Mouse (Mus musculus): Measurements from ENCODE around the gene Chd2. TPM values are rescaled to one million over a fixed set of nuclear protein-coding genes. Genes with fewer than 3 reads are reported as not detected.
"Not testable (repeated sequence)": the region's sequence is repeated elsewhere in the genome, so short reads cannot be mapped to it uniquely, and the experiment has no call there.

Chd2 gene
- polyA plus RNA-seq, 1 experiment, result 28.0 TPM

DNA sequence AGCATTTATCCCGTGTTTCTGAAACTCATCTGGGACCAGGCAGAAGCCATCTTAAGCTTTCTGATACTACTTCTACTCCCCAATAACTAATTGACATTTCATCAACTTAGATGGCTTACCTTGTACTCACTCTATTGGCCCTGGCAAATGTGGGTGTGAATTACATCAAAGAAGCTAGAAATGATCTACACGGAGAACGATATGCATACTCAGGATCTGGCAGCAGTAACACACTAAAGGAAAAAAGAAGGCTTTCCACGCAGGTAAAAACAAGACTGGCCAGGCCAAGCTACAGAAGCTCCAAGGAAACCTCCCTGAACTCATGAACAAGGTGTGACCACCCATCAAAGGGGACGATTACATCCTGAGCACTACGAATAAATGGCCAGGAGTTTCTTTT, 12.4 kb downstream of the Chd2 start:
- Histone ChIP-seq H3K4me3 (ENCODE audit: low read depth, low read length) (no peak overlapping the region), H3K27me3 (ENCODE audit: control insufficient read depth, insufficient read depth, low read length) (no peaks in the 10 kb centered on the region), H3K4me1 (ENCODE audit: control insufficient read depth, insufficient read depth, insufficient read length, low read length) (peaks cover 12% of the 10 kb centered on the region; the same call in 1 of the 2 replicates), H3K27ac (ENCODE audit: insufficient read depth, low read depth, low read length) (no peak overlapping the region), H3K36me3 (ENCODE audit: control insufficient read depth, insufficient read depth, low read length) (peaks cover 14% of the 10 kb centered on the region; the same call in 1 of the 2 replicates)
- WGBS, result 87% methylated on average over 6 of the region's 6 CpGs
- TF ChIP-seq POLR2A (IDR thresholded peaks at IDR 0.05; ENCODE audit: low read depth, low read length) (no peak), CTCF (IDR thresholded peaks at IDR 0.05; ENCODE audit: extremely low read depth, insufficient read length, insufficient replicate concordance, low read depth, low read length) (no peak)

DNA sequence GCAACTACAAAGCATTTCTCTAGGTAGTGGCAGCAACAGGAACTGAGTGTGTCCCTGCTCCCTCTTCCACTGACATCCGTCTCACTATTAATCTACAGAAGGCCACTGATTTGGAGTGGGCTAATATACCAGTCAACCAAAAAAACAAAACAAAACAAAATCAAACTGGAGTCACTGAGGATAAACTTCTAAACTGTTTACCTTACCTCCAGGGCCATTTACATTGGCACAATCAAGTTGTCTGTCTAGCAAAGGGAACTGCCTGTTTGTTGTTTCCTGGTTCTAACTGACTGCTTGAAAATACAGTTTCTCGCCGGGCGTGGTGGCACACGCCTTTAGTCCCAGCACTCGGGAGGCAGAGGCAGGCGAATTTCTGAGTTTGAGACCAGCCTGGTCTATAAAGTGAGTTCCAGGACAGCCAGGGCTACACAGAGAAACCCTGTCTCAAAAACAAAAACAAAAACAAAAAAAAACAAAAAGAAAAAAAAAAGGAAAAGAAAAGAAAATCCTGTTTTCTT, 13.2 kb downstream of the Chd2 start:
- 46% methylated on average over 7 of the region's 7 CpGs for whole genome bisulfite sequencing
- H3K4me1 ChIP-seq (ENCODE audit: control insufficient read depth, insufficient read depth, insufficient read length, low read length), result not testable (repeated sequence)

DNA sequence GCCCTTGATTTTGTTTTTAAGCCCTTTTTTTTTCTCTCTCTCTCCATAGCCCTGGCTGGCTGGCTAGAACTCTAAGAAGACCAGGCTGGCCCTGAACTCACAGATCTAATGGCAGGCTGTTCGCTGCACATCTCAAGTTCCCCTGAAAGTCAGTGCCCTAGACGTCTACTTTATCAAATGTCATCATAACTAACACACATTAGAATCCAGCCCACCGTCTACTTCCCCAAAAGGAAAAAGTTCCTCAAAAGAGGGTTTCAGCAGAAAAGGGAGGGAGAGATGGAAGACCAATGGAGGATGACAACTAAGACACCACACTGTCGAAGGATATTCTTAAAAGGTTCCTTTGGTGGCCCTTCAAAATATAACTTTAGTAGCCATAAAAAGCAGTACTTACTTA, 14.4 kb downstream of the Chd2 start:
- 73% methylated on average over 4 of the region's 4 CpGs for WGBS
- TF ChIP-seq CTCF (IDR thresholded peaks at IDR 0.05; ENCODE audit: extremely low read depth, insufficient read length, insufficient replicate concordance, low read depth, low read length) (no peak), POLR2A (IDR thresholded peaks at IDR 0.05; ENCODE audit: low read depth, low read length) (no peak)
- peaks cover 3% of the 10 kb centered on the region; the same call in 1 of the 2 replicates for H3K4me1 ChIP-seq (ENCODE audit: control insufficient read depth, insufficient read depth, insufficient read length, low read length)
- no peak overlapping the region for H3K27ac ChIP-seq (ENCODE audit: insufficient read depth, low read depth, low read length)
- no peak overlapping the region for H3K4me3 ChIP-seq (ENCODE audit: low read depth, low read length)
- peaks cover 14% of the 10 kb centered on the region; the same call in 1 of the 2 replicates for H3K36me3 ChIP-seq (ENCODE audit: control insufficient read depth, insufficient read depth, low read length)
- no peaks in the 10 kb centered on the region for H3K27me3 ChIP-seq (ENCODE audit: control insufficient read depth, insufficient read depth, low read length)

More for the DNA sequence above, 13.2 kb downstream of the Chd2 start:
- H3K27me3 ChIP-seq (ENCODE audit: control insufficient read depth, insufficient read depth, low read length); H3K4me3 ChIP-seq (ENCODE audit: low read depth, low read length); H3K27ac ChIP-seq (ENCODE audit: insufficient read depth, low read depth, low read length): not testable (repeated sequence)
- H3K36me3 ChIP-seq (ENCODE audit: control insufficient read depth, insufficient read depth, low read length), result peaks cover 14% of the 10 kb centered on the region; the same call in 1 of the 2 replicates

DNA sequence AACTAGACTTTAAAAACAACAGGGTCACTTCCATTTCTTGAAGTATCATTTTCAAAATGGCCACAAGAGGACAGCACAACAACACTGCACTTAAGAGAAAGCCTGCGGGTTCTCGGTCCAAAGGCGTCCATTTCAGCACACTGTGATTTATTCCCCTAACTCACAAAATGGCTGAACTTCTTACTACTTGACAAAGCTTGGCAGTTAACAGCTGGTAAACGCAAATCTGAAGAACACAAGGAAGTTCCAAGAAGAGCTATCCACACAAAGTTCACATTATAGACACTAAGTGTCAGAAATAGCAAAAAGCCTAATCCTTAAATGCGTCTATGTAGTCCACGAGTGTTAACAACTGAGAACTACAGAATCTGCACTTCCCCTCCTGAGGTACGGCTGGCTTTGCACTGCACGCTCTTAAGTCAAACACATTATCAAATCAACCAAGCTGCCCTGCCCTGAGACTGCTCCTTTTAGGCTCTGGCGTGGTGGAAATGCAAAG, 17.1 kb downstream of the Chd2 start:
- peak overlapping the region; percentile 64 for H3K27ac ChIP-seq (ENCODE audit: insufficient read depth, low read depth, low read length)
- WGBS, result 15% methylated on average over 9 of the region's 9 CpGs
- TF ChIP-seq CTCF (IDR thresholded peaks at IDR 0.05; ENCODE audit: extremely low read depth, insufficient read length, insufficient replicate concordance, low read depth, low read length) (no peak), POLR2A (IDR thresholded peaks at IDR 0.05; ENCODE audit: low read depth, low read length) (no peak)

DNA sequence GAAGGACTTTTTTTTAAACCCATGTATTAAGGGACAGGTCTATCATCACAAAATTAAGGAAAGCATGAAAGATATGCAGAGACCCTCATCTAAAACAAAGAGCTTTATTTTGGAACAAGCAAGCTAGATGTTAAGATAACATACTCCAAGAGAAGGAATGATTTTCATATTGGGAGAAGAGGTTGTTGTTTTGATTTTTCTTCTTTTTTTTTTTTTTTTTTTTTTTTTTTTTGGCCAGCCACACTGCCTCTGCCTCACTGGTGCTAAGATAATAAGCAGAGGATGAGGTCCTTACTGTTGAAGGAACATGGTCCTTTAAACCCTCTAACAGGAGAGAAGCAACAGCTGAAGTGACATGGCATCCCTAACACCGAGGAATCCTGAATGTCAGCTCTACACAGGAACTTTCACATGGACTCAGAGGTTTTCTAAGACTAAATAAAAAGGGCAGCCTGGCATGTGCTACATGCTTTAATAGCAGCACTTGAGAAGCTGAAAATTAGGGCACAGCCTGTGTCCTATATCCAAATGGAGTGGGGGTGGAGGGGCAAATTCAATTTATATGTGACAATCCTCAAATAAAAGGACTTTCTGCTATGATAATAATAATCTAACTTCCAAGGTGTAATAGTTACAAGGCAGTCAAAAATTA, 17.9 kb downstream of the Chd2 start:
- Histone ChIP-seq H3K4me3 (ENCODE audit: low read depth, low read length) (no peak overlapping the region), H3K27me3 (ENCODE audit: control insufficient read depth, insufficient read depth, low read length) (no peaks in the 10 kb centered on the region), H3K4me1 (ENCODE audit: control insufficient read depth, insufficient read depth, insufficient read length, low read length) (no peaks in the 10 kb centered on the region), H3K36me3 (ENCODE audit: control insufficient read depth, insufficient read depth, low read length) (peaks cover 18% of the 10 kb centered on the region), H3K27ac (ENCODE audit: insufficient read depth, low read depth, low read length) (no peak overlapping the region)
- no peak for TF ChIP-seq POLR2A (IDR thresholded peaks at IDR 0.05; ENCODE audit: low read depth, low read length)
- 67% methylated on average over 1 of the region's 1 CpGs for WGBS

More for the DNA sequence above, 17.1 kb downstream of the Chd2 start:
- Histone ChIP-seq H3K27me3 (ENCODE audit: control insufficient read depth, insufficient read depth, low read length) (no peaks in the 10 kb centered on the region), H3K4me1 (ENCODE audit: control insufficient read depth, insufficient read depth, insufficient read length, low read length) (no peaks in the 10 kb centered on the region), H3K4me3 (ENCODE audit: low read depth, low read length) (no peak overlapping the region), H3K36me3 (ENCODE audit: control insufficient read depth, insufficient read depth, low read length) (peaks cover 16% of the 10 kb centered on the region)

DNA sequence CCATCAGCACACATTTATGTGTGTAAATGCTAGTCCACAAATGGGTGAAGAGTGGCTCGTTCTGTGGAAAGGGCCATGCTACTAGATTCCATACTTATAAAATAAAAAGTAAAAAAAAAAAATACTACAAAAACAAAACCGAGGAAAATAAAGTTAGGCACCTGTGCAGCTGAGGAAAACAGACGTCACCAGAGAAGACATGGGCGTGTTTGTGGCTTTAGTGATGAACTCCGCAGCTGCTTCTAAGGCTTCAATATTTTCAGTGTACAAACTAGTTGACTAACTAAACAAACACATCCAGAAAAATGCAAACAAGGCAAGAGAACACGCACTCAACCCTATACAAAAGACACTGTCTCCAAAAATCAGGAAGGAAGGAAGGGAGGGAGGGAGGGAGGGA, 18.4 kb downstream of the Chd2 start:
- Histone ChIP-seq H3K4me1 (ENCODE audit: control insufficient read depth, insufficient read depth, insufficient read length, low read length) (no peaks in the 10 kb centered on the region), H3K36me3 (ENCODE audit: control insufficient read depth, insufficient read depth, low read length) (peaks cover 17% of the 10 kb centered on the region), H3K27ac (ENCODE audit: insufficient read depth, low read depth, low read length) (no peak overlapping the region), H3K4me3 (ENCODE audit: low read depth, low read length) (no peak overlapping the region), H3K27me3 (ENCODE audit: control insufficient read depth, insufficient read depth, low read length) (no peaks in the 10 kb centered on the region)
- TF ChIP-seq CTCF (IDR thresholded peaks at IDR 0.05; ENCODE audit: extremely low read depth, insufficient read length, insufficient replicate concordance, low read depth, low read length) (no peak), POLR2A (IDR thresholded peaks at IDR 0.05; ENCODE audit: low read depth, low read length) (no peak)
- 67% methylated on average over 6 of the region's 6 CpGs for WGBS

DNA sequence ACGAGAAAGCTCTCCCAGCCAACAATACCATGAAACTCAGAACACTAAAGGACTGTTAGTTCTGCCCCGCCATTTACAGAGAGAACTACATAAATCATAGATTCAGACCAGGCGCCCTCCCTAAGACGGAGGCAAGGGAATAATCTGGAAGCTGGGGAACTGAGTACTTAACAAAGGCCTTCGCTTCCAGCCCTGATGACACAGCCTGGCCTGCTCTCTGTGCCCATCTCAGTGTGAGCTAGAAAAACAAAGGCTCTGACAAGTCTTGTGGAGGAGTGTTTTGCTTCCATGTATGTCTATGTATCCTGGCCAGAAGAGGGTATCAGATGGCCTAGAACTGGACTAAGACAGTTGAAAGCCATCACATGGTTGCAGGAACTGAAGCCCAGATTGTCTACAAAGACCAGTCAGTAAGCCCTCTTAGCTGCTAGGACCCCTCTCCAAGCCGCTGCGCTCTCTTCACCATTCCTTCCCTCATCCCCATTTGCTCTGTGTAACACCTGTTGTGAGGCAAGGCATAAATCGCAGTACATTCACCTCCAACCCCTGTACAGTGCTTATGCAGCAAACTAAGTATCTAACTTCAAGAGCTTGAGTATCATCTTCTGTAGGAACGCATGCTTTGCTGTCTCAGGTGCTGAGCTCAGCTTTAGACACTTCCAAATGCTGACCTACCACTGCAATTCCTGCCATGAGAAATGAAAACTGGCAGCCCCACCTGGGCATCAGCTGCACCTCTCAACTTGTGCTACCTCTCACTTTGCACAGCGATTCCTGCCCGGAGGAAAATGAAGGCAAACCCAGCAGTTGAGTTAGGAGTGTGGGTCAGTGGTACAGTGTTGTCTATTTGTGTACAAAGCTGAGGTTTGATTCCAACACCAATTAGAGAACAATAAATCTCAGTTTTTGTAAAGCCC, 20.1 kb downstream of the Chd2 start:
- no peaks in the 10 kb centered on the region for H3K27me3 ChIP-seq (ENCODE audit: control insufficient read depth, insufficient read depth, low read length)
- peaks cover 25% of the 10 kb centered on the region for H3K36me3 ChIP-seq (ENCODE audit: control insufficient read depth, insufficient read depth, low read length)
- H3K4me3 ChIP-seq (ENCODE audit: low read depth, low read length), result no peak overlapping the region
- no peak for TF ChIP-seq CTCF (IDR thresholded peaks at IDR 0.05; ENCODE audit: extremely low read depth, insufficient read length, insufficient replicate concordance, low read depth, low read length)
- TF ChIP-seq POLR2A (IDR thresholded peaks at IDR 0.05; ENCODE audit: low read depth, low read length), result no peak
- WGBS, result 91% methylated on average over 11 of the region's 11 CpGs
- no peak overlapping the region for H3K27ac ChIP-seq (ENCODE audit: insufficient read depth, low read depth, low read length)
- no peaks in the 10 kb centered on the region for H3K4me1 ChIP-seq (ENCODE audit: control insufficient read depth, insufficient read depth, insufficient read length, low read length)

Data from small intestine, adult 2 months (tissue).